Mouse (Mus musculus) kidney, adult 11 months (tissue): ENCODE measurements around the gene Dennd5b.
A peak's percentile ranks its signal among the peaks of the same experiment; 100 is the strongest.

ENCODE experiments used
- DNase-seq: peaks from one replicate; pipeline ENCODE4 v3.0.0; 2022

Gene Dennd5b

DNA sequence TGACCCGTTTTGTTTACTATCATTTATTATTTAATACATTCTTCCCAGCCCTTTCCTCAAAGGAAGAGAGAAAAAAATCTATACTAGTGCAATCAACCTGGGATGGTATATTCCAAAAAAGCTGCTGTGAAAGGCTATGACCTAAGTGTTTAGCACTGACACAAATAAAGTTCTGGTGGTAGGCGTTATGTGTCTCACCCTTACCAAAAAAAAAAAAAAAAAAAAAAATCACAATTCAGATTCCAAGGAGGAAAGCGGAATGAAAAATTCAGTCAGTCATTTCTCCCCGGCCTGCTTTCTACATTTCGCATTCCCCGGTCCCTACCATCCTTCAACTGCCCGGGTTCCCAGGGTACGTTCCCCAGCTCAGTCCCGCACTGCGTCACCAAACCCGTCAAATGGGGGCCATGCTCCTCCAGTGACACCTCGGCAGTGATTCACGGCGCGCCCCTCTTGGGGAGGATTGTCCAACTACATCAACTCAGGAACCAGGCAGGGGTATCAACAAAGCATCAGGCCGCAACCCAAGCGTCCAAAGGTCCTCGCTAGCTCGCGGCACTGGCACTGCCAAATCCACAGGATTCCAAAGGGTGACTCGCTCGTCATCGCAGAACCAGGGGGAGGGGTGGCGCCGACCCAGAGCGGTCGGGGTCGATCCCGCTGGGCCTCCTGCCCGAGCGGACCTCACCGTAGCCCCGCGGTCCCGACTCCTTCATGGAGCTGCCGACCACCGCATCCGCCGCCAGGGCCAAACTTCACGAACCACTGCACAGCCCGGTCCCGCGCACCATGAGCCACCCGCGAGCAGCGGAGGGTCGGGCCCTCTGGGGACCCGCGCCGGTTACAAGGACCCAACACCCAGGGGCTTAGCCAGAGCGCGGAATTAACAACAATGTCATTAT lies 1.1 kb downstream of the Dennd5b start:
- DNase-seq = peak; percentile 86

DNA sequence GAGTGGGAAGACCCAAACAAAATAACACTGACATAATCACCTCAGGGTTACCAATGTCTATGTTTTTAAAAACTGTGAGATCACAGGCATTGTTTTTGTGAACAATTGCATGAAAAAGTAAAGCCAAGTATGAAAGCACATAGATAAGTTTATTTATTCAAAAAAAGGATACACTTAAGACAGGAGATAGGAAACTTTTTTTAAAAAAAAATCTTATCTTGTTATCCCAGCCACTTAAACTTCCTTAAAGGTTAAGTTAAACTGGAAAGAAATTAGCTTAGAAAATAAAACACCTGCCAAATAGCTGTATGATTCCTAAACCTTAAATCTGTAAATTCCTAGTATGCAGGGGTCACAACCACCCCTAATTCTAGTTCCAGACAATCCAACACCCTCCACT lies 2.5 kb downstream of the Dennd5b start:
- no peak for DNase-seq

DNA sequence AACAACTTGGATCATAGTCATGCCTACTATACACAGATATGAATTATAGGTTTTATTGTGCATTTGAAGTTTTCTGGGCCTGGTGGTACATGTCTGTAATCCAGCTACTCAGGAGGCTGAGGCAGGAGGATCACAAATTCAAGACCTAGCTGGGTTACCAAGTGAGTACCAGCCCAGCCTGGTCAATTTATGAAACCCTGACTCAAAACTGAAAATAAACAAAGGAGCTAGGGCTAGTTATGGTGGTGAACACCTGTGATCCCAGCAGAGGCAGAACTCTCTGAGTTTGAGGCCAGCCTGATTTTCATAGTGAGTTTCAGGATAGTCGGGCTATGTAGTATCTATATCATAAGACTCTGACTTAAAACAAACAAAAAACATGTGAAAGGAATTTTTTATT lies 4.2 kb downstream of the Dennd5b start:
- no peak for DNase-seq

DNA sequence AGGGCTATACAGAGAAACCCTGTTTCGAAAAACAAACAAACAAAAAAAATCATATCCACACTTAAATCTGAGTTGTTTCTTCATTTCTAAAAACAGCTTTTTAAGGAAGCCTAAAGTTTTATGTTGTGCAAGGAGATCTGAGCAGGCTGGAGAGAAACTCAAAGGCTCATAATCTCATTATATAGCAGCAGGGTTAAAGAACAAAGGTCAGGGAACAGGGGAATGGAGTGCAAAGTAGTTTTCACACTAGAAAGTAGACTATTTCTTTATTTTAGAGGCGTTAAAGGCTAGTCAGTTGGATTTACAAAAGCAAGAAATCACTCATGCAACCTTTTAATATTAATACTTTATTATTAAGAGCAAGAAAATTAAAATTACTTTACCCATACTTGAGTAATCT lies 5.2 kb downstream of the Dennd5b start:
- DNase-seq = no peak

DNA sequence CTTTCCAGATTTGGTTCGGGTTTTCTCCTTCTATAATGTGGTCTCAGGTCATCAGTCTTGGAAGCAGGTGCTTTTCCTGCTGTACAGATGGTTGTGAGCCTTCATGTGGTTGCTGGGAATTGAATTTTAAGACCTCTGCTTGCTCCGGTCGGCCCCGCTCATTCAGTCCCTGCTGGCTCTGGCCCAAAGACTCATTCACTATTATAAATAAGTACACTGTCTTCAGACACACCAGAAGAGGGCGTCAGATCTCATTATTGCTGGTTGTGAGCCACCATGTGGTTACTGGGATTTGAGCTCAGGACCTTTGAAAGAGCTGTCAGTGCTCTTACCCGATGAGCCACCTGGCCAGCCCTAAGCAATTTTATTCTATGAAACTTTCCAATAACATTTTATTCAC lies 6.1 kb downstream of the Dennd5b start:
- no peak for DNase-seq

DNA sequence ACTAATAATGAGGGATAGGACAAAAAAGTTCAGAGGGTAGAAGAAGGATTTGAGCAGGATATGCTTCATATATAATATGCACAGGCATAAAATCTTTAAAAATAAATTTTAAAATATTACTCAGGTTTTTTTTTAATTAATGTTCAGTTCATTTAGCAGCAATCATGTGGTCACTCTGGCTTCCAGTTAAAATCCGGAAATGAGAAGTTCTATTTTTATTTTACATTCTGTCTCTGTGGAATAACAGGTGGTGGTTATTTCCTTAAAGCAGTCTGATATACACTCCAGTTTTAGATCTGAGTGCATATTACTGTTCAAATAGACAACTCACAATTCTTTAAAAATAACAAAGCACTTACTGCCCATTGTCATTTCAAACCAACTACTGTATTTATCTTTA lies 6.9 kb downstream of the Dennd5b start:
- DNase-seq = no peak

DNA sequence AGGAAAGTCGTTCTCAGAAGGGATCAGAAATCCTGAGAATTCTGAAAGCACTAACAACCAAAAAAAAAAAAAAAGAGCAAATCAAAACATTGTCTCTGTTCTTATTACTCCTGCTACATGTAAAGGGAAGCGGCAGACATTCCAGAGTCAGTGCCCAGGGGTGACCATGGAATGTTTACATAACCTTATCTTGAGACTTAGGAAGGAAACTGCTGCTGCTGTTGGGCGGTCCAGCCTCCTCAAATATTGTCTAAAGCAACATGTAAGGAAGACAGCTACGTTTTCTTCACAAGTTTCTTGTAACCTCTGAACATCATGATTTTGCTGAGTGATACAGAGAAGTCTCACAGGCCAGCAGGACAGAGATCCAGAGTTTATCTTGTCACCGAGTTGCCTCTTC lies 8.0 kb downstream of the Dennd5b start:
- DNase-seq = peak; percentile 45

DNA sequence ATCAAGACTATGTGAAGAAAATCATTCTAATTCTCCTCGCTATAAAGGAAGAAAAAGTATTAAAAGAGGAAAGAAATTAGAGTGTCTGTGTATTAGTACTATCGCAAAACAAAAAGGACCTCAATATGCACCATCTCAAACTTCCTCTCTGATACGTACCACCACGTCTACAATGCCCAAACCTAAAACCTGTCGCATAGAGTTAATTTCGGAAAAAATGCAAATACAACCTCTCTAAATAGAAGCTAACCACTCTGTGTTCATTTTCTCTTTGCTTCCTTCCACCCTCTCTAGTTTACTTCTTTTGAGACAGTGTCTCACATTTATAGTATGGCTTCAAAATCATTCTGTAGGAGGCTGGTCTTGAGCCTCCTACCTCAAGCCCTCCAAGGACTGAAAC lies 9.1 kb downstream of the Dennd5b start:
- no peak for DNase-seq

DNA sequence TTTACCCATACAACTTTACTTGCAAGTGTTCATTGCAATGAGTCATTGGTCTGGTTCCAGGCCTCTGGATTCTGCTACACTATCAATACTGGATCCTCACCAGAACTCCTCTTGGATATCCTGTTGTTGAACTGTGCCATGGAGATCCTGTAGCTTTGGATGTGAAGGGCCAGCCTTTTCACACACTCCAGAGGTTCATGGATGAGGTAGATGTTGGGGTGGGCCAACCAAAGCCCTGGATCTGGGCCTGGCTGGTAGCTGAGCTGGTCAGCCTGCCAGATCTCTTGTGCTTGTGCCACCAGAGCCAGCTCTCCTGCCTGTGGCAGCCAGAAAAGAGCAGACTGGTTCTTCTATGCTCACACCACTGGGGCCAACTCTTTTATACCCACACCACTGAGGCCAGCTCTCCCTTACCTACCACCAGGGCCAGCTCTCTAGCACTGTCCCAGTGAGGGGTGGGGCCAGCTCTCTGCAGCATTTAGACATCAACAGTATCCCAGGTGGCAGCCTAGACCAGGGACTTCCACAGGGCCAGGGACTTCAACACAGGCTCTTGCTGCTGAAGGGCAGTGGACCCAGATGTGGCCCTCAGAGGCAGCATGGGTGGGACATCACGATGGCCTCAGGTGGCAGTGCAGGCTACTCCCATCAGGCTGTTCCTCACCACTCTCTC lies 24.2 kb downstream of the Dennd5b start:
- DNase-seq = no peak

DNA sequence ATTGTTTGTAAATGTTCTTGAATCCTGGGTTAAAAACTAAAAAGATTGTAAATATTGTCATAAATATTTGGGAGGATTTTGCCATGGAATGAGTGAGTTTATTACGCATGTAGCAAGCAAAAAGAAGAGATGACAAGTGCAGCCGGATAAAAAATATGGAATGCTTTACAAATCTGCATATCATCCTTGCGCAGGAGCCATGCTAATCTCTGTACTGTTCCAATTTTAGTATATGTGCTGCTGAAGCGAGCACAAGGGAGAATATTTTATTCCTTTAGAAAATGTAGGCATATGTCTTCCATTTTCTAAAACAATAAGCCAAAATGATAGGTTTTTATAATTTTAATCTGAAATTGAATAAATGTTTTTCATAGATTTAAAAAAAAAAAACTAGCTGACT lies 27.6 kb downstream of the Dennd5b start:
- DNase-seq = no peak

DNA sequence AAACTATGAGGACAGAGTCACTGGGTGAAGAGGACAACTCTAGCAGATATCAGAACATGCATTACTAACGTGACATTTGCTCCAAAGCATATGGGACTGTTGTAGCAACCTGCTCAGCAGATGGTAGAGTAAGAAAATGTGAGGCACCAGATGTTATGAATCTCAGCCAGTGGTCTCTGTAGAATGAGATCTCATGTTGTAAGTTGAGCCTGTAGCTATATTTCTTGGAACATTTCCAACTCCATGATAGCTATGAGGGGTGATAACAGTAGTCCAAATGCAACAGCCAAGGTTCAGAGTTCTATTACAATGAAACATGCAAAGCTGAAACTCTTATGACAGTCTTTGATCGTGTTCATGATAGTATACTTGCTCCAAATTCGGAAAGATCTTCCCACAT lies 28.6 kb downstream of the Dennd5b start:
- DNase-seq = no peak

DNA sequence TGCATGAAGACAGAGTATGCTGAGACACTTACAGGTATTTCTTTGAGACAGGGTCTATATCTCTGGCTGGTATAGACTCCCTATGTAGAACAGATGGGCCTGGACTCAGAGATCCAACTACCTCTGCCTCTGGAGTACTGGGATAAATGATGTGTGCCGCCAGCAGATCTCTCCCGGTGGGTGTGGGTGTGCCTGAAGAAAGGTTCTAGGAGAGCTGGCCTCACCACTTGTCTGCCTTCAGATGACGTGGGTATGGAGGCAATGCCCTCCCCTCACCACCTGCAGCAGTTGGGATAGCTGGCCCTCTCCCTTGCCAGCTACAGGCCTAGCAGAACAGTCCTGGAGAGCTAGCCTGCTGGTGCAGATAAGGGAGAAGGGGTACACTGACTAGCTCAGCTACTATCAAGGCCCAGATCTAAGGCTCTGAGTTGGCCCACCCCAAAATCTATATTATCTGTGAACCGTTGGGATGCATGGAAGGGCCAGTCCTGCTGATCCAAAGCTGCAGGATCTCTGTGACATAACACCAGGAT lies 30.8 kb downstream of the Dennd5b start:
- no peak for DNase-seq

DNA sequence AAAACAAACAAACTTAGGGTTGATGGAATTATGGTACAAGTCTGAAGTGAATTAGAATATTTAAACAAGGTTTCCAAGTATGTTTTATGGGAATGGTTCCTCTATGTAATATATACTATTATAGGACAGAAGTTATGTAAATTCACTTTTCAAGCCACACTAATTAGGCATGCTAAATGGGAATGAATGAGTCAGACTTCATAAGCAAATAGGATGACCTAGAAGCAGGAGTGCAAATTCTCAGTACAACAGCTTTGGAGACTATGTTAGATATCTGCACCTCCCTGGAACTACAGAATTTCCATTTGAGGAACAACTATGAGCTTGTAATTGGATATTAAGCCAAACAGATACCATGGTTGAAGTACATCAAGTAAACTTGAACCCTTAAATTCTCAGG lies 38.1 kb downstream of the Dennd5b start:
- no peak for DNase-seq

DNA sequence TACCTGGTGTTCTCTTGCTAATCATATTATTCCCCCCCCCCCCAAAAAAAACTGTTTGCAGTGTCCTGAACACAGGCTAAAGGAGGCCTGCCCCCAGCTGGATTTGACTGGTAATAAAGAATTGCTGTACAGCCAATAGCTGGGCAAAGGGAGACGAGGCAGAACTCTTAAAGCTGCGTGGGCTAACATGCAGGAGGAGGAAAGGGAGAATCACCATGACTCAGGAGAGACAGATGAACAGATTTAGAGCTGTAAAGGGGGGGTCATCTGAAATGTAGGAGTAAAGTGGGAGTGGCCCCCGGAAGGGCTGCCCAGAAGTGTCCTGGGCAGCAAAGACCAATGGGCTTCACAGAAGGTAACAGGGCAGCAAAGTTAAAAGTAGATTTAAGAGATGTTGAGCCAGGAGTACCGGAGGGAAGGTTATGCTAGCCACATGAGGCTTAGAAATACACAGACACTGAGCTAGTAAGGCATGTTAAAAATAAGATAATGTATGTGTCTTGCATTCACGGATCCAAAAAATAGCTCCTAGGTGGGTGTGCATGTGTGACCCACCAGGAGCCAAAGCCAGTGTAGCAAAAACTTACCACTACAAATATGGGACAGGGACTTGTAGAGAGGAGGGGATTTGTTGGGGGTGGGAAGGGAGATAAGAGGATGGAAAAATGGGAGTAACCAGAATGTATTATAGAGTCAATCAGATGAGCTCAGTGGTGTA lies 40.7 kb downstream of the Dennd5b start:
- DNase-seq = no peak

DNA sequence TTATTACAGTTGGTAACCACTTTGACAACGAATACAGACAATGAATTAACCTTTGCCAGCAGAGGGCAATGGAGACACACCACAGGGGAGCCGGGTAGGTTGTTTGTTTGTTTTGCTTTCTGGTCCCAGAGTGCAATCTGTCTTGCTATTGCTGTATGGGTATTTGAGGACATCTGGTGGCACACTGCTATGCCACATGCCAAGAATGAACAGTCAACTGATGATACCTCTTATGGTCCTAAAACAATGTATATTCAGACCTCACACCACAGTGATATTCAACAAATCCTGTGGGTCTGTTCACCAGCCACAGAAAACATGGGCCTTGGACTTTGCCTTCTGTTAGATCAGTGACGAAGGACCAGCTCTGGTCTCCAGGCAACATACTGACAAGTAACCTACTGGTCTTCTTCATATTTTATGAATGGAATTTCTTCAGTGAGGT lies 43.5 kb downstream of the Dennd5b start:
- DNase-seq = peak; percentile 58

DNA sequence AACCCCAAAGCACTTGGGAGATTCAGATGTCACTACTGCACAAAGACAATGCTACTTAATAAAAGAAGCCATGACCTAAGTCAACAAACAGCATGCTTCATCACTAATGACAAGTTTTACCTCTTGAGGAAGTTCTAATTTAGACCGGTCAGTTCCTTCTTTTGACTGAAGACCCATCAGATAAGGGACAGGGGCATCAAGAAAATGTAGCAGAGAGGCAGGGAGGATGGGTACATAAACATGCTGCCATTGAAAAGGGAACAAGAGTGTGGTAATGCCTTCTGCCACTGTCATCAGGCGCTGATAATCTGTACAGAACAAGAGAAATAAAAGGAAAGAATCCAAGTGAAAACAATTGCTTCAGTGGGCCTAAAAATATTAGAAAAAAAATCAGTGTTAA lies 46.7 kb downstream of the Dennd5b start:
- no peak for DNase-seq

DNA sequence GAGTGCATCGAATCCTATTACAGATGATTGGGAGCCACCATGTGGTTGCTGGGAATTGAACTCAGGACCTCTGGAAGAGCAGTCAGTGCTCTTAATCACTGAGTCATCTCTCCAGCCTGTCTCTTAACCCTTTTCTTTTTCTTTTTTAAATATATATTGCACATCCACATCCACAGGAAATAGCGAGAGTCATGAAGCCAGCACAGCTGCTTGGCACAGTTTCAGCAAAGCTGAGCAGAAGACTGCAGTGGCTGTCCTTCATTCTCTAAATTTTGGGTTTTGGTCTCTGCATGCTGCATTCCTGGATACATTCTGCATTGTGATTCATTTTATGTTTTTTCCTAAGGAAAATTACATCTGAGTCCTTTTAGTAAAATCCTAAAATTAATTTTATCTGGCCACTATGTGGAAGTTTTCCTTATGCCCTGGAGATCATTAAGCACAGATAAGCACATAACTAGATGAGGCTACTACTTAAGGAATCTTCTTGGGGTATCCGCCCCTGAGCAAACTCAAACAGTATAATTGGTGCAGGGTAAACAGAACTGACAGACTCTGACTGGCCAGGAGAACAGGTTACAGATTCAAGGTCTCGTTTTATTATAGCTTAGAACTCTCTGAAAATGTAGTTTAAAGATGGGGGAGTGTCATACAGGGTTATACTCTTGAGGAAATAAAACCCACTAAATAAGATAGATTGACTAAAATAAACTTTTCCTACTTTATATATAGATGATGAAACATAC lies 50.3 kb downstream of the Dennd5b start:
- DNase-seq = no peak

DNA sequence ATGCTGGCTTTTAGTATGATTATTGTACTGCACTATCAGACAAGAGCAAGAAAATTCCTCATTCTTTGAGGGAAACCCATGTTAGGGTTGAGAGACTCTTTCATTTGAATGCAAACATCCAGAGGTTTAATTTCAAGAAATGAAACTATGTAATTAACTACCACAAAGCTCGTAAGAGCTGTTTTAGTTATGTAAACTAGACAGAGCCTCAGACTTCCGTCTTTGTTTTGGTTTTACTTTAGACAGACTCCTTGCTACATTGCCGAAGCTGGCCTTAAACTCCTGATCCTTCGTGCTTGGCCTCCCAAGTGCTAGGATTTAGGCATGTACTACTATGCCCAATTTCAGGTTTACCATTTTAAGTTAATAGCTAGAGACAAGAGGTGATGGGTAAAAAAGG lies 61.4 kb downstream of the Dennd5b start:
- DNase-seq = no peak

DNA sequence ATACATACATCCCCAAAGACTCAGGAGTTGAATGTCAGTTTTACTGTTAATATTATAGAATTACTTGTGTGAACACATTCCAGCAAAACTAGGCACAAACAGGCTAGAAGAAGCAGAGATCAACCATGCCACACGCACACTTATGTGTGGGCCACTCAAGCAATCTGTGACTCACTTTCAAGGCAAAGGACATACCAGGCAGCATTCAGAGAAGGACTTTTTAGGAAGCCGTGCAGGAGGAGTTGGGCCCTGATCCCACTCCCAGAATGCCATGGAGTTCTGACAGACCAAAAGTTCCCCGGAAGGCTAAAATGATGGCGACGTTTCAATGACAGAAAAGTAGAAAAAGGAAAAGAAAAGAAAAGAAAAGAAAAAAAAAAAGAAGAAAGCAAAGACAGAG lies 69.3 kb downstream of the Dennd5b start:
- DNase-seq = no peak

DNA sequence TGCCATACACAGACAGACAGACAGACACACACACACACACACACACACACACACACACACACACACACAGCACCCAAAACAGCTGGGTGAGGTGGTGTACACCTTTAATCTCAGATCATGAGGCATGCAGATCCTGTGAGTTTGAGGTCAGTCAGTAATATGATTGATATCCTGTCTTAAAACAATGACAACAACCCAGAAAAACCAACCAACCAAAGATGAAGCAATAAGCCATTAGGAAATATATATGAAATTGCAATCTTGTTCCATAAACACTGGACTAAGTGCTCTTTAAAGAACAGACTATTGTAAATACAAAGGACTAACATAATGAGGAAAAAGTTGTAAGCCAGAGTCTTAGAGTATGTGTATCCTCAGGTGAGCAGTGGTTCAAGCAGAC lies 70.1 kb downstream of the Dennd5b start:
- DNase-seq = no peak

DNA sequence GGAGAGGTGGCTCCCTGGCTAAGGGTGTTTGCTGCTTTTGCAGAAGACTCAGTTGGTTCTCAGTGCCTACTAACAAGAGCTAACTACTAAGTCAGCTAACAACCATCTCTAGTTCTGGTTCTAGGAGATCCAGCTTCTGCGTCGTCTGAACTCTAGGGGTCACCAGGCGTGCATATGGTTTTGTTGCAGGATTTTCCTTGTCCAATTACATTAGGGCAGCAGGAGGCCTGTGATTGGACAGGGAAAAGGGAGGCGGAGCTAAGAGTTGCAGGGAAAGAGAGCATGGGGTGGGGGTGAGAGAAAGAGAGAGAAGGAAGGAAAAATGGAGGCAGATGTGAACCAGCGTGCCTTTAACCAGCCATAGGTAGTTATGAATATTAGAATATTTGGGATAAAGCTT lies 83.0 kb downstream of the Dennd5b start:
- DNase-seq = no peak

DNA sequence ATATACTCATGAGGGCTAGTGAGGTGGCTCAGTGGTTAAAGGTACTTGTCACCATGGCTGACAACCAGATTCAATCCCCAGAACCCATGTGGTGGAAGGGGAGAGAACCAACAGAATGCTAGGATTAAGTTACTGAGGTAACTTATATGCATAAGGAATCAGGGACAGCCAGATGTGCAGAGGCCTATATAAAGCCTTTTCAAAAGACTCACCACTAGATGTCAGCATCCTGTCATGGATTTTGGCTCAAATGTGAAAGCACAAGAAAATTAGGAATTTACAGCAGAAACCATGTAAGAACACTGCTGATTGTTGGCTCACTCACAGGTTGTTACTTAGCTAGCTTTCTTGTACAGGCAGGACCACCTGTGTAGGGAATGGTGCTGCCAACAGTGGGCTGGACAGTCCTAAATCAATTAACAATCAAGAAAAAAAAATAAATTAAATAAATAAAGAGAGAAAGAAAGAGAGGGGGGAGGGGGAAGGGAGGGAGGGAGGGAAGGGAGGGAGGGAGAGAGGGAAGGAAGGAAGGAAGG lies 90.6 kb downstream of the Dennd5b start:
- DNase-seq = no peak

DNA sequence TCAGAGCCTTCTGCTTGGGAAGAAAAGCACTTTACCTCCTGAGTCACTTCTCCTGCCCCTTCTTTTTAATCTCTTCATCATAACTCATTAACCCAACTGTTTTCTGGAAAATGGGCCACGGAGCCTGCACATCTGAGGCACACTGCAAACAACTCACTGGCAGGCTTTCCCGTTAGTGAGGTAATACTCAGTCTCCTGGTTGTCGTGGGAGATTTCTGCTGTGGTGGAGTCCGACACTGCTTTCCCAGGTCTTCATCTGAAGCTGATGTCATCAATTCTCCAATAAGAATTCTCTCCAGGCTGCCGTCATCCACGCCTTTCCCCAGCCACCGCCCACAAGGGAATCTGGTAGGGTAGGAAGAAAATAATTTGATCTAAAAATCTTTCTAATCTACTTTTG lies 96.5 kb downstream of the Dennd5b start:
- DNase-seq = no peak
